Mouse (Mus musculus): ENCODE results near the gene Cacng1.

DNA sequence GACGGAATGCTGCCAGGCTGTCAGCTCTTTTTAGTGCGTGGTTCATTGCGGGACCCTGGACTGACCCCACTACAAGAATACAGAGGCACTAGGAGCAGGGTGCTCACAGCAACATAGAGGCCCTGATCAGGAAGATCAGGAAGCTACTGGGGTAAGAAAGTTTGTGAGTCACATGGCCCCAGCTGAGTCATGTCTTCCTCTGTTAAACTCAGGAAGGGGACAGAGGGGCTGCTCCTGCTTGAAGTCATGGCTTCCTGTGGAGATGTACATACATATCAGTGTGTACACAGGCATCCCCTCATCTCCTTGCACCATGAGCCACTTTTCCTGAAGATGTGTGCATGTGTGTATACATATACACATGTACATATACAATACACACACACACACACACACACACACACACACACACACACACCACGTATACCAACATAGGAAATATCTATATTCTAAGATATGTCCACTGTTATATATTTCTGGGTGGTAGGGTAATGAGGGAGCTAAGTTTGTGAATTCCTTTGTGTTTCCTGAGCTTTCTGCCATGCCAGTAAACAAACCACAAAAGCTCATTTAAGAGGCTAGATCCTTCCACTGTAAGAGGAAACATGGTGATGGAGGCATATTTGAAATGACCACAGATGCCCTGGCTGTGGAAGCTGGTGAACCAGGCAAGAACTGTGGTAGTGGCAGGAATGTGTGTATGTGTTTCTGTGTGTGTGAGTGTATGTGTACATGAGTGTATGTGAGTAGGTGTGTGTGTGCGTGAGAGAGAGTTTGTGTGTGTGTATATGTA lies 32.1 kb upstream of the Cacng1 start:
- TF ChIP-seq CTCF (conservative IDR thresholded peaks at IDR 0.05; ENCODE audit: insufficient read depth, insufficient read length, low read depth, low read length) = no peak
- TF ChIP-seq POLR2A (IDR thresholded peaks at IDR 0.05; ENCODE audit: low read depth, low read length) = no peak
